Mouse (Mus musculus): ENCODE measurements around the gene Fabp2.

- no peak for TF ChIP-seq CTCF (IDR thresholded peaks at IDR 0.05)
- no peak for TF ChIP-seq POLR2A (IDR thresholded peaks at IDR 0.05; ENCODE audit: insufficient read depth, low read depth, low read length)
Measured at GRCm38 (mm10) chr3:122907841-122908240, 13.0 kb downstream of the Fabp2 start.
